Mouse (Mus musculus) lung, adult 2 months (tissue): ENCODE measurements around the gene Slc25a48. TPM values are rescaled to one million over a fixed set of nuclear protein-coding genes. Genes with fewer than 3 reads are reported as not detected.

Experiments
- DNase-seq: peaks from one replicate; pipeline ENCODE4 v3.0.0; 2022
- H3K4me1 ChIP-seq: fragments of 200-500 bp; 2 replicates; pipeline ENCODE4 v1.6.1; 2011; ENCODE audit warnings: low read length; ENCODE audit not compliant: control insufficient read depth, insufficient read depth
- H3K4me3 ChIP-seq: fragments of 200-500 bp; replicated peaks from 2 replicates; pipeline ENCODE3; 2011; ENCODE audit warnings: low read depth, mild to moderate bottlenecking, control low read depth, low read length; ENCODE audit errors: extremely low read depth
- CTCF ChIP-seq: fragments of 200-500 bp; IDR thresholded peaks from 2 replicates; pipeline ENCODE4 v1.5.1; 2011; ENCODE audit warnings: mild to moderate bottlenecking, low read length, control low read depth; ENCODE audit not compliant: insufficient read depth
- POLR2A ChIP-seq: fragments of 200-500 bp; IDR thresholded peaks from 2 replicates; pipeline ENCODE4 v1.6.1; 2011; ENCODE audit warnings: low read depth, mild to moderate bottlenecking, control low read depth, low read length, borderline replicate concordance; ENCODE audit errors: extremely low read depth
- WGBS: fragments of 180-500 bp; shearing (Covaris S2); methylation state at CpG from one replicate; pipeline ENCODE4 v1.1.7; 2018; 5-methylcytosine and 5-hydroxymethylcytosine counted together
- polyA plus RNA-seq: library from polyadenylated mRNA; depleted of rRNA; stranded (reverse); fragments of >200 nt; gene quantifications from 2 replicates; pipeline ENCODE4 v1.2.3, GENCODE M21; 2012

Slc25a48 gene
- polyA plus RNA-seq, 1 experiment = 0.51 TPM

GRCm38 (mm10) chr13:56422072-56422723 is 16.0 kb upstream of the Slc25a48 start:
- Histone ChIP-seq H3K4me3 (no peak overlapping the region), H3K4me1 (no peaks in the 10 kb centered on the region)
- WGBS = 20% methylated on average over 16 of the region's 16 CpGs
- peak; percentile 66 for DNase-seq
- TF ChIP-seq POLR2A (no peak), CTCF (no peak)

- TF ChIP-seq POLR2A (no peak), CTCF (no peak)
- Histone ChIP-seq H3K4me3 (no peak overlapping the region), H3K4me1 (no peaks in the 10 kb centered on the region)
- no peak for DNase-seq
- 59% methylated on average over 7 of the region's 7 CpGs for WGBS
Observed at GRCm38 (mm10) chr13:56425931-56426330, 12.2 kb upstream of the Slc25a48 start.

GRCm38 (mm10) chr13:56426365-56426764 is 11.8 kb upstream of the Slc25a48 start, which contains the start of gene Gm3045:
Gene Gm3045 (plus strand): TSS chr13:56426594.
- WGBS = 71% methylated on average over 4 of the region's 4 CpGs
- TF ChIP-seq CTCF (no peak), POLR2A (no peak)
- DNase-seq = no peak
- no peak within 1 kb of the TSS for H3K4me3 ChIP-seq
- no peaks in the 10 kb centered on the region for H3K4me1 ChIP-seq

GRCm38 (mm10) chr13:56428724-56429500 is 9.2 kb upstream of the Slc25a48 start:
- WGBS = 24% methylated on average over 16 of the region's 16 CpGs
- peak; percentile 54 for DNase-seq
- Histone ChIP-seq H3K4me1 (no peaks in the 10 kb centered on the region), H3K4me3 (no peak overlapping the region)
- no peak for TF ChIP-seq POLR2A
- peak; percentile 72; the same call in 1 of the 2 replicates for TF ChIP-seq CTCF

- TF ChIP-seq CTCF (no peak), POLR2A (no peak)
- WGBS = 86% methylated on average over 11 of the region's 12 CpGs
- no peak overlapping the region for H3K4me3 ChIP-seq
- no peaks in the 10 kb centered on the region for H3K4me1 ChIP-seq
- no peak for DNase-seq
Observed at GRCm38 (mm10) chr13:56432496-56432895, 5.7 kb upstream of the Slc25a48 start.

GRCm38 (mm10) chr13:56433466-56433865 is 4.7 kb upstream of the Slc25a48 start:
- 25% methylated on average over 10 of the region's 10 CpGs for WGBS

GRCm38 (mm10) chr13:56434311-56434751 is 3.8 kb upstream of the Slc25a48 start:
- TF ChIP-seq POLR2A (no peak), CTCF (no peak)
- 63% methylated on average over 9 of the region's 9 CpGs for WGBS
- no peaks in the 10 kb centered on the region for H3K4me1 ChIP-seq
- H3K4me3 ChIP-seq = no peak overlapping the region
- no peak for DNase-seq

More at GRCm38 (mm10) chr13:56433466-56433865, 4.7 kb upstream of the Slc25a48 start:
- peak; percentile 44 for DNase-seq
- H3K4me3 ChIP-seq = no peak overlapping the region
- no peak for TF ChIP-seq POLR2A
- TF ChIP-seq CTCF = peak; percentile 47
- no peaks in the 10 kb centered on the region for H3K4me1 ChIP-seq

GRCm38 (mm10) chr13:56435615-56436287 is 2.4 kb upstream of the Slc25a48 start:
- no peak for DNase-seq
- Histone ChIP-seq H3K4me1 (no peaks in the 10 kb centered on the region), H3K4me3 (no peak overlapping the region)
- TF ChIP-seq CTCF = no peak
- TF ChIP-seq POLR2A = no peak
- 70% methylated on average over 10 of the region's 10 CpGs for WGBS

GRCm38 (mm10) chr13:56443411-56443810 is 5.3 kb downstream of the Slc25a48 start:
- 61% methylated on average over 7 of the region's 7 CpGs for WGBS
- no peak for TF ChIP-seq POLR2A
- no peak for TF ChIP-seq CTCF
- no peak for DNase-seq
- Histone ChIP-seq H3K4me1 (no peaks in the 10 kb centered on the region), H3K4me3 (no peak overlapping the region)

GRCm38 (mm10) chr13:56444112-56444511 is 6.0 kb downstream of the Slc25a48 start:
- no peak for DNase-seq
- no peak for TF ChIP-seq CTCF
- no peak for TF ChIP-seq POLR2A
- WGBS = 82% methylated on average over 3 of the region's 3 CpGs
- Histone ChIP-seq H3K4me3 (no peak overlapping the region), H3K4me1 (no peaks in the 10 kb centered on the region)
